Mouse (Mus musculus) adrenal gland, postnatal 14 days (tissue): ENCODE measurements at regions not wholly inside any gene's neighbourhood (a gene's known extent, or its start where the extent isn't known, plus 50 kb on each side); places are given as distances from the start of the nearest gene placed in this dataset.

ENCODE experiments used
- DNase-seq: peaks from one replicate; pipeline ENCODE4 v3.0.0; 2021; ENCODE audit warnings: mixed read lengths

DNA sequence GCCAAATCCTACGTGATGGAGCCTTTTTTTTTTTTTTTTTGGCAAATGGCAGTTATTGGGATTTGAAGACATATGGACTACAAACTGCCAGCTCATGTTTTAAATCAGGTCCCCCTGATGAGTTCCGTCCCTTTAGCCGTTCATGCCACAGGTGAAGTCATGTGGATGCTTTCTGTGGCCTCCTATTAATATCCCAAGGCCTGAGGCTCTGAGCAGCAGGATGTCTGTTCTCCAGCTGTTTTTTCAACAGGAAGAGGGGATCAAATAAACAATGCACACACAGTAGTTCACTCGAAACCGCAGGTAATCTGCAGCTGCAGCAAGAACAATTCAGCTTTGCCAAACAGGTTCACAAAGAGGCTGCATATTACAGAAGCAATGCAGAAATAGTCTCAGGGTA lies 112.1 kb downstream of the Dusp6 start:
- DNase-seq = no peak

DNA sequence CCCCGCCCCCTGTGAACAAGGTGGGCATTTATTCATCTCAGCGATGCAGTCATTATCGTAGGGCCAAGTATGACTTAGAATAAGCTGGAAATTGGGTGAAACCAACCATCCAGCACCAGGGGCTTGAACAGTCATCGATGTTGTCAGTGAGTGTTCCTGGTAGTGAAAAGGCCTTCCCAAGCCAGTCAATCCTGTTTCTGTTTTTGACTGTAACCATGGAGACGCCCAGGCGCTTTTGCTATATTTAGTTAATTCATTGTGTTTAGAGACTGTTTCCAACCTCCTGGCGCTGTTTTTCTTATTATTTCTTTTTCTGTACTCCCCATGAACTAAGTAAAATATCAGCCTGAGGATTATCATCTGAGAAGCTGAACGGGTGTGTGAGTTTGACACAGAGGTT lies 113.4 kb downstream of the Dusp6 start:
- DNase-seq = no peak

DNA sequence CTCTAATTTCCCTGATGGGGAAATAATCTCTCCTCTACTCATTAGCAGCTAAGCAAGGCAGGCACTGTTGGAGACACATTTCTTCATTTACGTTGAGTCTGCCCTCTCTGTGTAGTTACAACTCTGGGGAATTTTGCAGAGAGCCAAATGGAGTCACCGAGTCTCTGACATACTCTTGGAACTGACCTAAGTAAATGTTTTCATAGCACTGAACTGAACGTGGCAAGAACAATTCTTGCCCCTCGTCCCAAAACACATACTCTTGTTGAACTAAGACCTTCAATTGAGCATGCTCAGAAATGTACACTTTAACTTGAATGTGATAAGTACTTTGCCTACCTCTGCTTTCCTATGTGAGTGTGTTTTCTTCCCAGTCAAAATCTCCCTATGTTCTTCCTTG lies 114.5 kb downstream of the Dusp6 start:
- no peak for DNase-seq

DNA sequence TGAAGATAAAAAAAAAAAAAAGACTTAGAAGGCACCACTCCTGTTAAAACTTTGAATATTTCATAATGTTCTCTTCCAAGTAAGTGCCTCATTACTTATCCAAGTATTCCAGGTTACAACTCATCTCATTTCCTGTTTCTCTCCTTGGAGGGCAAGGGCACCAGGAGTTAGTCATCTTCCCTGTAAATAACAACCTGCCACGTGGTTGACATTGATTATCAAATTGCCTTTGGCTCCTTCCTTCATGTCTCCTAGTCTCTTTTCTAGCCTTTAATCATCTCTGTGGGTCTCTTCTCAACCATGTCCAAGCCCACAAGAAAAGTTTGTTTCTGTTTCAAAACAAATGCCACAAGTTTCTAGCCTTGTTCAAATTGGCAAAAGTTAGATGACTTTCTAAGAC lies 116.1 kb downstream of the Dusp6 start:
- DNase-seq = peak; percentile 29

DNA sequence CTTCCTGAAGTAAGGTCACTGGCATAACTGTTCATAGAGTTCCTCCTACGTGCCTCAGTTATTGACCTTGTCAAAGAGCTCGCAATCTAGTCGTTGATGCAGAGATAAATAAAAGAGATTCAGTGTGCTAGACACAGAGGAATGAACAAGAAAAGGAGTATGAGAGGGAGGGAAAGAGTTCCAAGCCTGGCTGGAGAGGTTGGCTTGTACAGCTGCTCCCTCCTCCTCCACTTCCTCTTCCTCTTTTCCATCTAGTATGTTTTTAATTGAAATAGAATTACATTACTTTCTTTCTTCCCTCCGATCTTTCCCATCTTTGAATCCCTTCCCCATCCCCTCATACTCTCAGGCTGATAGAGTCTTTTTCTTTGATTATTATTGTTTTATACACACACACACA lies 117.1 kb downstream of the Dusp6 start:
- no peak for DNase-seq

DNA sequence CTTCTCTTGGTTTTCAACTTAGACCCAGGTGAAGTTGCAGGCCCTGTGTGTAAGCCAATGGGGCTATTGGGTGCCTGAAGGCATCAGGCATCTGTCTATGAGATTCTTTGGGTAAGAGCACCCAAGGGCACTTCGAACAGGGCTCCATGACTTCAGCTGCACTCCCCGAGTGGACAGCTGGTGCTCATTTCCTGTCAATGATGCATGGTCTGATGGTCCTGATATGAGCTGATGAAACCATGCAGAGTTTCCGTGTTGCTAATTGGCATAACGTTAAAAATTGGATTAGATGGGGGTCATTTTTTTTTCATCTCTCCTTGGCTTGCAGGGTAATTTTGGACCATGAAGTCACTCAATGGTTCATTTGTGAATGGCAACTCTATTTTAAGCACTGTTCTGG lies 120.0 kb downstream of the Dusp6 start:
- DNase-seq = no peak

DNA sequence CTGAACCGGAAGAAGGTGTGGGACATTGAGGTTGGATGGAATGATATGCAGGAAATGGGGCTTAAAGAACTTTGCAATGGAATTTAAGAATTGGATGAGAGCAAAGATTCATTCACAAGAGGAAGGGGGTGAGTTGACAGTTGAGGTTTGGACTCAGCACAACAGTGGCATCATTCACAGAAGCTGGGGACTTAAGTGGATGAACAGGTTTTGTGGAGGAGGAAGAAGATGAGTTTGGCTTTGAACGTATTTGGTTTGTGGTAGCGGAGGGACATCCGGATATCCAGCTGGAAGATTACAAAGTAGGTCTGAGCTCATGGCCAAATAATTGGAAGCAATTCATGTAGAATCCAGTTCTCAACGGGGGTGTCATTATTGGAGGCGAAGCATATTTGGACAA lies 121.3 kb downstream of the Dusp6 start:
- DNase-seq = no peak

DNA sequence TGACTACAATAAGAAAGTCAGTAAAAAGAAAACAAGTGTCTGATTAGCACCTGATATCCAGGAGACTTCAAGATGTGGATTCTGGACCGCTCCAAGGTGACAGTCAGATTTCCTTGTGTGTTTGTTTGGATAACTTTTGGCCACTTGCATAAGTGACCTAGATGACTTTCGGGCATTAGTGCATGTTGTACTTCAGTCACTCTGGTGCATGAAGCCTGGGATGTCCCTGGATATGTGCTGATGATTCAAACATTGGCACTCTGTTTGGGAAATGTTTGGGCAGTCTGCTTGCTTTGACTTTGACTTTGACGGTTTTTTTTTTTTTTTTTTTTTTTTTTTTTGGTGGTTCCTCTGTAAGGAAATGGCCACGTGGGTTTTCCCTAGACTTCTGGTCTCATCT lies 121.8 kb downstream of the Dusp6 start:
- DNase-seq = peak; percentile 26

DNA sequence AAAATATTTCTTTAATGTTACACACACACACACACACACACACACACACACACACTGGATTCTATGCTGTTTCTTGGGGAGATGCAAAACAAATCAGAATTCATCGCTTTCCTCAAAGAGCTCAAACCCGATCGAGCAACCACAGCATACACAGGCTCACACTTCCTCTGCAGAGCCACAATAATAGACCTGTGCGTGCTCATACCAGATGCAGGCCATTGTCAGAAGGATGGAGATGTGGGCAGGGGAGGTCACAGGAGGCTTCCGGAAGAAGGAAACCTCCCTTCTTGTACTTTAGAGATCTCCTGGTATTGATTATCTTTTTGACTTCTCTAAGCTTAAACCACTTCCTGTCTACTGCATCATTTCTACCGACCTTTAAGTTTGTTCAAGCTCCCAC lies 122.8 kb downstream of the Dusp6 start:
- DNase-seq = no peak

DNA sequence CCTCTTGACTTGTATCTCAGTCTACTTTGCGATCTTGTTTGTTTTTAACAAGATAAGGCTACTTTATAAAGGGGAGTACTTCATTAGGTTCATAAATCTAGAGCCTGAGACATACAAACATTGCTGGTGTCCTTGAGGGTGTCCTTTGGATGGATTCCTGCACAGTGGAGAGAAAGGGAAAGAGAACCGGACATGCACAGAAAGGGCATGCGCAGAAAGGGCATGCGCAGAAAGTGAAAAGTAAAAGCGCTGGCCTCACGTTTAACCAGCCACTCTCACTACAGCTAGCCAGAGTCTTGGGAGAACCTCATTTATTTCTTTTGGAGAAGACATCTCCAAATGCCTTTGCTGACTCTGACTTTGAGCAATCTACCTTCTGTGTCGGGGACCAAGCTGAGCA lies 125.5 kb downstream of the Dusp6 start:
- DNase-seq = peak; percentile 86

DNA sequence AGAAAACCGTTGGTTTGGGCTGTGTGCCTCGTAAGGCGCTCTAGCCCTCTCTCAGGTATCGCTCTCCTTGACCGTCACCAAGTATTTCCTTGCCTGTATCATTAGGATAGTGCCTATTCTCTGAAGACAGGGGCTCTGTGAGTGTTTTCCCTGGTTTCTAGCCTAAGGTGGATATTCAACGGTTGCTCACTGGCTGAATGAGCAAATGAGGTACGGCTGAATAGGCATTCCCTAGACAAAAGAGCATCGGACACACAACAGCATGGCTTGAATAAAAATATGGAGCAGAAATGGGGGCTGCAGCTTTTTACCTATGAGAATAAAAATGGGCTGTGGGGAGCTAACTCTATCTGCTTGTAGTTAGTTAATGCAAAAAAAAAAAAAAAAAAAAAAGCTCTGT lies 126.0 kb downstream of the Dusp6 start:
- peak; percentile 6 for DNase-seq

DNA sequence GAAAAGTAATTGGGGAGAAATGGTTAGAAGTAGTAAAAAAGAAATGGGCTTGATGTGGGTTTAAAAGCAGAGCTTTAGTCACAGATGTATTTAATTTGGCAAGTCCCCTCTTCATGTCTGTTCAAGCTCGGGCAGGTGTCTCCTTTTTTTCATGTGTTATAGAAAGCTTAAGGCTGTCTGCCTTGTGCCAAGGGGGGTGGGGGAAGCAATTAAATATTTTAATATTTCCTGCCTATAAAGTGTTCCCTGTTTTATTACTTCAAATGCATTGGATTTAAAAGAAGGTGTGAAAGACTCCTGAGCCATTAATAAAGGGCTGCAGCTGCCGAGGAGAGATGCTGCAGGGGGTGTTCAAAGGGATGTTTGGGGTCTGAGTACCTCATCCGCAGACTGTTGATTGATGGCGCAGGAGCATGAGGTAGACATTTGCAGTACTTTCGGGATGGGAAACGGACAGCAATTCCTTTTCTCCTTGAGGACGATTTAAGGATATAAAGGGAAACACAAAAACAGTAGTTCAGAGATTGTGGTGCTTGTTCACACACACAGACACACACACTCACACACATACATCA lies 127.7 kb downstream of the Dusp6 start:
- DNase-seq = no peak

DNA sequence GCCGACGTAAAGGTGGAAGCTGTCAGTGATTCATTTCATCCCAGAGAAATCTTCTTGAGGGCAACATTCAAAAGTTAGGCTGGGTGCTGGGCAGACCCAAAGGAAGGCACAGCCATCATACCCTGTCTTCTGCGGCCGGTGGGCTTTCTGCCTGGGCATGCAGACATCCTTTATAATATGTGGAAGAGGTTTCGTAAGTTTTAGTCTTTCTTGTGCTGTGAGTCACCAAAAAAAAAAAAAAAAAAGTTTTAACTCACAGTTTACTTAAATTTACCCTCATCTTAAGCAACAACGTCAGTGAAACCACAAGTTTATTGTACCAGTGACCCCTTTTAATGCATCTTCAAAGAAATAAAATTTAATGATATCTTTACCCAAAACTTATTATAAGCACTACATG lies 128.7 kb downstream of the Dusp6 start:
- DNase-seq = no peak

DNA sequence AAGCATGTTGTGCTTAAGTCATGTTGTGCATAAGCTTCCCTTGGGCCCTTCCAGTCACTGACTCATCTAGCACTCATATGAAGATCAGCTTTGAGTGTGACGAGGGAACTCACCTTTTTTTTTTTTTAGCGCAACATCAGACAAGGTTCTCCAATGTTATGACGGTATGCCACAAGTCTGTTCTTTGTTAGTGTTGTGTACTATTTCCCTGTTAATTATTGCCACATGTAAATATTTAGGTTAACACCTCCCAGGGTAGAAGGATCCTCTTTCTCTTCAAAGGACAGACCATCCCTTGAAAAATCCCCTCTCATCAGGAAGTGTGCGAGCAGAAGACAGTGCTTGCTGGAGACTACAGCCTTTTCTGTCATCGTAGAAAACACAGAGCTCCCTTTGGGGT lies 129.9 kb downstream of the Dusp6 start:
- no peak for DNase-seq

DNA sequence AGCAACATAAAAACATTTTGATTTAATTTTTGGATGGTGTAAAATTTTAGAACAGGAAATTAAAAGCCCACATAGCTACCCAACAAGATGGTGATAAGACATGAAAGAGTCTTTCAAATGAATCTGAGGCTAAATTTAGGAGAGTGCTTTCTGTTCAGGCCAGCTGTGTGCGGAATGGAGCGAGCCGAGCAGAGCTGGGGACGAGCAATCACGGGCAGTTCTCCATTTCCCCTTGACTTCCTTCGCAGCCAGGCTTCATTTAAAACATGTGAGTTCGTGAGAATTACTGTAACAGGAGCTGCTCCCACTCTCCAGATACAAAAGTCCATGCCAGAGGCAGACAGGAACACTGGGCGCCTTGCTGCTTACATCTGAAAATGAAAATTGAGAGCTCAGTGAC lies 130.5 kb downstream of the Dusp6 start:
- DNase-seq = peak; percentile 20

DNA sequence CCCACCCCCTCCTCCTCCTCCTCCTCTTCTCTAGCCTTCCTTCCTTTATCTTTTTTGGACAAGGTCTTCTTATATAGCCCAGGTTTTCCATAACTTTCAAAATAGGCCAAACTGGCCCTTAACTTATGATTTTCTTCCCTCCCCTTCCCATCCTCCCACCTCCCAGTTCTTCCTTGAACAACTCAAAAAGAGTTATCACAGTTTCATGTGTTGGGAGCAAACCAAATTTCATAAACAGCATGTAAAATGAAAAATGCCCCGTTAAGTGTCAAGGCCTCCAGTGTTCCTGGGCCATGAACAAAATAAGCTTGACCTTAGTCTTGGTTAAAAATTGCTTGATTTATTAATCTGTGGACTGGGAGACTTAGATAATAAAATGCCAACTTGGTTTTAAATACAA lies 132.4 kb downstream of the Dusp6 start:
- DNase-seq = peak; percentile 30

DNA sequence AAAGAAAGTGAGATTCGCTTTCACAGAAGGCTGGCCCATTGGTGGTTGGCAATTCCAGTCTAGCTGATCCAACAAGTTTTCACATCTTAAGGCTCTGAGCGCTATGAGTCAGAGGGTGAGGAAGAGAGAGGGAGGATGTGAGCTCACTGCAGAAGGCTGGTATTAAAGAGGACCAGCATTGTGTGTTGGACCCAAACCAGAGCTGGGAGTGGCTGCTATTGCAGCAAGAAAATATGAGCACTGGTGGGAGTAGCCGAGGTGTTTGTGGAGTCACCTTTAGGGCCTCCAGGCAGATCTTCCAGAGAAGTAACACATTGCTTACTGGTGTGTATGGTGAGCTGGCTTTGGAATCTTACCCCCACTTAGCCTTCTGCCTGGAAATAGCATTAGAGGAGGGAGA lies 133.6 kb downstream of the Dusp6 start:
- DNase-seq = peak; percentile 18

DNA sequence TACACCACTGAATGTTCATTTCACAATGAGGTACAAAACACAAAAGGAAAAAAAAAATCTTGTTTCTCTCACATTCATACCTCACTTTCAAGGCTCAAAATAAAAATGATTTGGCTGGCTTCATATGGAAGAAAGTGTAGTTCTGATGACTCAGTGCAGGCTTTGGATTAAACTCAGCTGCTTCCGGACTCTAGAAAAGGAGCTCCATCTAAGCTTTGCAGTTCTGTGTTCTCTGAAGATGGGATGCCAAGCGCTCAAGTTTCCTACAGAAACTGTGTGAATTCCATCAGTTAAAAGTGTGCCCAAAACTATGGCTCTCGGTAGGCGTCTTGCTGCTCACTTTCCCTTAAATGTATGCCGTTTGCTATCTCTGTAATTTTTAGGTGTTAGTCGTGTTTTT lies 137.0 kb downstream of the Dusp6 start:
- no peak for DNase-seq

DNA sequence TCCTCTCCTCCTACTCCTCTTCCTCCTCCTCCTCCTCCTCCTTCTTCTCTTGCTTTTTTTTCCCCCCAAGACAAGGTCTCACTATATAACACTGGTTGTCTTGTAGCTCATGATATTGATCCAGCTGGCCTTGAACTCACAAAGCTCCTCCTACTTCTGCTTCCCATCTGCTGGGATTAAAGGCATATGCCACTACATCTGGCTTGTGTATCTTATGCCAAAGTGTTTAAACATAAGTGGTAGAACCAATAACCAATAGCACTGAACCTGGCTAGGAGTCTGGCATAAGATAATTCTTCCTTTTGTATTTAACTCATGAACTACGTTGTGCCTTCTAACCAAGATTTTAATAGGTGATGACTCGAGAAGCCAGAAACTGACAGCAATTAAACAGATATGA lies 143.7 kb downstream of the Dusp6 start:
- DNase-seq = no peak

DNA sequence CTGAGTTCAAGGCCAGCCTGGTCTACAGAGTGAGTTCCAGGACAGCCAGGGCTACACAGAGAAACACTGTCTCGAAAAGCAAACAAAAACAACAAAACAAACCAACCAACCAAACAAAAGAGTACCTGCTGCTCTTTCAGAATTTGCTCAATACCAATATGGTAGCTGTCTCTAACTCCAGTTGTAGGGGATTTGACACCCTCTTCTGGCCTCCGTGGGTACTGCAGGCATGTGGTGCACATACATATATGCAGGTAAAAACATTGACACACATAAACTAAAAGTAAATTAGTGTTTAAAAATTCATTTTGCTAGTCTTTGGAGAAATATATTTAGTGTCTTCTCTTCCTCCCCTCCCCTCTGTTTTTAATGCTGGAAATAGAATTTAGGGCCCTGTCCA lies 145.8 kb downstream of the Dusp6 start:
- DNase-seq = peak; percentile 48

DNA sequence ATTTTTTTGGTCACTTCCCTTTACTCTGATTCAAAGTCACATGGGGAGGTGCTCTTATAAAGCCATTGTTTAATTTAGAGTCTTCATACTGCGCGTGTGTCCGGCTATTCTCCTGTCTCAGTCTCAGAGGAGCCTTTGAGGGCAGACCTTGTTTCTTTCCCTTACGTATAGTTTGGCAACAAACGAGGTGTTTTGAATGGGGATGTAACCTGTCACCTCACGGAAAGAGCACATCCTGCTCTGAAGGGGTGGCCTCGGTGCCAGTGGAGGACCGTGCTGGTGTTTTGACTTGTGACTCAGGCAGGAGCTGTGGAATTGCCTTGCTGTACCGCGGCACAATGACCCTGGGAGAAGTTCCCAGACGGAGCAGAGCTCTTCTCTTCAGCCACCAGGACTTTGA lies 146.7 kb downstream of the Dusp6 start:
- DNase-seq = peak; percentile 77

DNA sequence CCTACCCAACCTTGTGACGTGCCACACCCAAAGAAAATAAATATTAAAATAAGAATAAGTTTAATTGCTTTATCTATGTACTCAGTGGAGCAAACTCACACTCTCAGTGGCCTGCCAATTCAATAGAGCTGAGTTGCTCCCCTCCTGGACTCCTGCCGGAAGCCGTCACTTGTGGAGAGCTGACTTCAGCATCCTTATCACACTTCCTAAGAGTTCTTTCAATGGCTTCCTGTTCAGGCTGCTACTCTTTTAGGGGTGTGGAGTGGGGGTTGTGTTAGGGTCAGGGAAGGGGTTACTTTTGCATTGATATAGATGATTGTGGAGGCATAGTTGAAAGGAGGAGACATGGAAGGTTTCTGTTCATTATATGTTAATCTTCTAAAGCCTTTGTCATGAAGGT lies 147.7 kb downstream of the Dusp6 start:
- no peak for DNase-seq

DNA sequence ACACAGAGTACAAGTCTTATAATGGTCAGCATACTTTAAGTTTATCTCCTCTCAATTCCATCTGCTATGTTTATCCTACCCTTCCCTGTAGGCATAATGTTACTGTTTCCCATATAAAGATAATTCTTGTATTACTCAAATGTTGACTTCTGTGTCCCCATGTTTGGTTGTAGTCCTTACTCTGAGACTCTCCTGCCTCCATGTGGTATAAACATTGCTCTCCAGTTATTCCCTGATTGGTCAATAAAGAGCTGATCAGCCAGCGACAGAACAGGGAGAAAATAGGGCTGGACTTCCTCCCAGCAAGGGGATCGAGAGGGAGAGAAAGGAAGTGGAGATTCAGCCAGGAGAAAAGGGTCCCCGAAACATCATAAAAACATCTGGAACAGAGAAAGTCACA lies 150.4 kb downstream of the Dusp6 start:
- no peak for DNase-seq

DNA sequence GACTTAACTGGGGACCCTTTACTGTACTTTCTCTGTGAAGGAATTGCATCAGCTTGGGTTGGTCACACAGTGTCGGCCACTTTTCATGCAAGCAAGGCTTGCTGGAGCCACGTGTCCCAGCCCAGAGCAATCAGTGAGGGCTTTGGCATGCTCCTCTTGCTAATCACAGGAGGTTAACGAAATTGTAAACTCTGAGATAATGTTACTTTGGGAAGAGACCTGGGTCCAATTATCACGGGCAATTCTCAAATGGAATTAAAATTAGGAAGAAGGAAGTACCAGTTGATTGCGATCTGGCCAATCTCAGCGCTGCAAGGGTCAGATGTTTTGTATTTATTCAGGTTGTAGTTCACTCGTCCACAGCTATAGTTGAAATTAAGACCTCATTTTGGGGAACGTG lies 153.2 kb downstream of the Dusp6 start:
- no peak for DNase-seq

DNA sequence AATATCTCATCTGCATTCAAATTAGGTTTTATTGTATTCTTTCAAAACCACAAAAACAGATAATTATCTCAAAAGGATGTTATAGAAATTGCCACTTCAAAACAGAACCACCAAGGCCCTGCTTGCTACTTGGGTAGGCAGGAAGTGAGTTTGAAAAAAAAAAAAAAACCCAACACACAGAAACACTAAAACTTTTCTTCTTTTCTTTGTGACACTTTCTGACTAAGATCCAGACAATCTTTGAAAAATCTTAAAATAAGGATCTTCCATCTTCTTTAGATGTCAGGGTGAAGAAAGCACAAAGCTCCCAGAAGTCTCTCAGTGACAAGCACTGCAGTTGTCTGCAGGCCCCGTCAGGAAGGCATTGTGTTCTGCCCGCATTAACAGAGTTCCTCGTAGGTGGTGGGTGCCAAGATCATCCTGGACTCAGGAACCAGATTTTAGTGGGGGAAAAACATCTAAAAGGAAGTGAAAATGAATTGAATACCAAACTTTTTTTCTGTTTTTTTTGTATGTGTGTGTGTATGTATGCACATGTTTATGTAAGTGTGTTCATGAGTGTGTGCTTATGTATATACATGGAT lies 154.0 kb downstream of the Dusp6 start:
- no peak for DNase-seq
